Mouse (Mus musculus) megakaryocyte, adult 5-6 weeks (primary cell): ENCODE data around the gene Actr2. TPM values are rescaled to one million over a fixed set of nuclear protein-coding genes. Genes with fewer than 3 reads are reported as not detected.
A peak's percentile ranks its signal among the peaks of the same experiment; 100 is the strongest.
"Not testable (repeated sequence)": the region's sequence is repeated elsewhere in the genome, so short reads cannot be mapped to it uniquely, and the experiment has no call there.

Experiments
- ATAC-seq: 2 replicates; pipeline ENCODE4 v1.8.0; 2016; ENCODE audit warnings: mild to moderate bottlenecking, inconsistent platforms; ENCODE audit not compliant: poor library complexity, severe bottlenecking
- total RNA-seq, 2 experiments: library from RNA; stranded (forward) in 1 of 2; stranded (reverse) in 1 of 2; fragments of 153-499, 151-499 nt in 1 of 2; fragments of 221-1000, 200-1000 nt in 1 of 2; gene quantifications; 2 replicates each; pipeline versions ENCODE4 v1.2.3 to v1.2.4; 2015 to 2017

The Actr2 gene
- total RNA-seq, 2 experiments from 2014 or later = 356 to 385 TPM

DNA sequence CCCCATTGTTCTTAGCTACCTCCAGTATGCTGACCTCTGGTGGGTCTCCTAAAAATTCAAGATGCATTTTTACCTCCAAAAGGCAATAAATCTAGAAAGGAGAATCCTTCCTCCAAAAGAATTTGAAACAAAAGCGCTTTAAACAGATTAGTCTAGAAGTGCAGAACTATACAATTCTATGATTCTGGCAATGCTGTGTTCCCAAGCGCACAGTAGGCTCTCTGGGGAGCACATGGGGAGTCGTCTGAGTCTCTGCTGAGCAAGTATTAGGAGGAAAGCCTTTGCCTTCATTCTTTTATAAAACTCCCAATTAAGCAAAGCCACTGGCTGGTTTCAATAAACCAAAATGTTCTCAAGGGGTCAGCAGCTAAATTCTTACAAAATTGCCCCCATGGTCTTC lies 58.8 kb downstream of the Actr2 start:
- ATAC-seq = no peak

GRCm38 (mm10) chr11:20052814-20053536 lies 59.7 kb downstream of the Actr2 start:
- no peak for ATAC-seq

GRCm38 (mm10) chr11:20045586-20045985 lies 67.1 kb downstream of the Actr2 start:
- no peak for ATAC-seq

DNA sequence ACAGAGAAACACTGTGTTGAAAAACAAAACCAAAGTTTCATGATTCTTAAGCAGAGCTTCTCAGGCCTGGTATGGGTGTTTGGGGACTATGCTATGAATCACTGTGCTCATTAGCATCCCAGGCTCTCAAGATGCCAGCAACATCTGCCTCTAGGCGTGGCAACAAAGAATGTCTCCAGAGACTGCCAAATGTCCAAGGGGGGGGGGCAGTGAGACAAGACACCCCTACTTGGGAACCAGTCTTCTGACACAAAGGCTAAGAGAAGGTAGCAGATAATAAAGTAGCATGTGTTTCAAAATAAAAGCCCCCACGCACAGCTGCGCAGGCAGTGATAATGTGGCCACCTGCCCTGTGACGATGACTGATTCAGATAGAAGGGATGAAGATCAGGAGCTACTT lies 69.5 kb downstream of the Actr2 start:
- ATAC-seq = no peak

DNA sequence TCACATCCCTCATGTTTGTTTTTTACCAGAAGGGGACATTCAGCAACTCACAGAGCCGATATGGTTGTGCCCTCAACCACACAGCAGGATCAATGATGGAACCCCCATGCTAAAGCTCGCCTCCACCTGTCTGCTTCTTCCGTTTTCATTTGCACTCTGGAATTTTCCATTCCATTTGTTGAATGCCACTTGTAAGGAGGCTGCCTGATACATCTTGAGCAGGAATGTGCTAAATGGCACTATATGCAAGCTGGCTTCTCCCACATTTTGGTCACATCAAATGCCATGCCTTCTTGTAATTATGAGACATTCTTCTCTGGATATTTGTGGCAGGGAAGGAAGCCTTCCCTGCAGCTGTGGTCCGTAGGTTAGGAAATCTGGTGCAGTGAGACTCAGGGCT lies 70.6 kb downstream of the Actr2 start:
- no peak for ATAC-seq

DNA sequence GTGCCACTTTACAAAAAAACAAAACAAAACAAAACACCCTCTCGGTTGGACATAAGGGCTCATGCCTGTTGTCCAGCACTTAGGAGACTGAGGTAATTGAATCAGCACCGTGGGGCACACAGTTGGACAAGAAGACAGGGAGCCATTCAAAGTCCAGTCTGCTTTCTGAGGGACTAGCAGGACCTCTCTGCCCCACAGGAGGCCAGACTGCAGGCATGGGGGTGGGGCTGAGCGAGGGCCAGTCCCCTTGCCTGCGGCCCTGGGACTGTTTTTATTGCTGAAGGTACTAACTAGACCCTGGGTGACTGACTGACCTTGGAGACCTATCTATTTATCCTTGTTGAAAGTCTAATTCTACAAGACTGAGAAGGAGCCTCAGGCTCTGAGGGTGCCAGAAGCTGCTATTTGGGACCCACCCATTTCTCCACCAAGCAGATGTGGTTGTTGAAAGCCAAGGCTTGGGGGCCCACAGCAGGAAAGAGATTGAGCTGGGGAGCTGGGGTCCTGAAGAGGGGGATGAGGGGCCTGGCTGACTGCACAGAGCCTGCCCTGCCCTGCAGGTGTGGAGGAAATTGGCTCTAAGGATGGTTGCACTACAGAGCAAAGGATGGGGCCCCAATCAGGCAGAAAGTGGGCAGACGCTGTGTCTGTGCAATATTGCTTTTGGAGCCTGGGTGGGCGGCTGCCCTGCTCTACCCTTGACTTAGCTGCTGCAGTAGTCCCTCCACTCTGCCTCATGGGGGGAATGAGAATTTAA lies 71.4 kb downstream of the Actr2 start:
- ATAC-seq = no peak

- no peak for ATAC-seq
Measured at GRCm38 (mm10) chr11:20038723-20039122, 74.0 kb downstream of the Actr2 start.

- ATAC-seq = no peak
Measured at GRCm38 (mm10) chr11:20037739-20038138, 75.0 kb downstream of the Actr2 start.

- no peak for ATAC-seq
Measured at GRCm38 (mm10) chr11:20035972-20036371, 76.7 kb downstream of the Actr2 start.

DNA sequence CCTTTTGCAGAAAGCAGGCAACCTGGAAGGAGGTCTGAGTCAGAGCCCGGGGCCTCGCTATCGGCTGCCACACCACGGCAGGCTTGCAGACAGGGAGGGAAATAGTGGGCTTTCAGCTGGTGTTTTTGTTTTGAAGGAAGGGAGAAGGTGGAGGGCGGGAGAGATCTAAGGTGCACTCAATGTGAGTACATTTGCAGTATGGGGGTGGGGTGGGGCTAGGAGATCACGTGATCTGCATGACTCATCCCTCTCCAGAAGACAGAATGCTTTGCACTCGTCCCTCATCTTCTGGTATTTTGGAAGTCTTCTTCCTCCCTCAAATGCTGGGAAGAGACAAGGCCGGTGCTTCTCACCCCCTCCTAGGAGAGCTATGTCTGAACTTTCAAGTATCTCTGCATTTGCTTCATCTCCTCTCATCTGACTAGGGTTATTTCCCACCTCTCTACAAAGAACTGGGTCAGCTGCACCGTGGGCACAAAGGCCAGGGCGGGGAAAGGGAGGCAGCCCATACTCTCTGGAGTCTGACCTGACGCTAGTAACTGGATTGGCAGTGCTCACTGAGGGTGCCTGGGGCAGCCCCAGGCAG lies 77.3 kb downstream of the Actr2 start:
- peak; percentile 43; the same call in 1 of the 2 replicates for ATAC-seq

GRCm38 (mm10) chr11:20034337-20034947 lies 78.3 kb downstream of the Actr2 start:
- no peak for ATAC-seq

- no peak for ATAC-seq
Measured at GRCm38 (mm10) chr11:20033541-20034160, 79.1 kb downstream of the Actr2 start.

GRCm38 (mm10) chr11:20031536-20031935 lies 81.2 kb downstream of the Actr2 start:
- ATAC-seq = no peak; the same call in 1 of the 2 replicates

DNA sequence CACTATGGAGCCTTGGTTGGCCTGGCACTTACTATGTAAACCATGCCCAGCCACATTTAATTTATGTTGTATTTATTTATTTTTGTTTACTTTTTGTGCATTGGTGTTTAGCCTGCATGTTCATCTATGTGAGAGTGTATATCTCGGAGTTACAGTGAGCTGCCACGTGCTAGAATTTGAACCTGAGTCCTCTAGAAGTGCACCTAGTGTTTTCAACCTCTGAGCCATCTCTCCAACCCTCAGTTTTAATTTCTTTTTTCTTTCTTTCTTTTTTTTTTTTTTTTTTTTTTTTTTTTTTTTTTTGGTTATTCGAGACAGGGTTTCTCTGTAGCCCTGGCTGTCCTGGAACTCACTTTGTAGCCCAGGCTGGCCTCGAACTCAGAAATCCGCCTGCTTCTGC lies 81.7 kb downstream of the Actr2 start:
- ATAC-seq = not testable (repeated sequence)

- no peak for ATAC-seq
Measured at GRCm38 (mm10) chr11:20029014-20029413, 83.7 kb downstream of the Actr2 start.

GRCm38 (mm10) chr11:20028396-20028795 lies 84.3 kb downstream of the Actr2 start:
- no peak for ATAC-seq

DNA sequence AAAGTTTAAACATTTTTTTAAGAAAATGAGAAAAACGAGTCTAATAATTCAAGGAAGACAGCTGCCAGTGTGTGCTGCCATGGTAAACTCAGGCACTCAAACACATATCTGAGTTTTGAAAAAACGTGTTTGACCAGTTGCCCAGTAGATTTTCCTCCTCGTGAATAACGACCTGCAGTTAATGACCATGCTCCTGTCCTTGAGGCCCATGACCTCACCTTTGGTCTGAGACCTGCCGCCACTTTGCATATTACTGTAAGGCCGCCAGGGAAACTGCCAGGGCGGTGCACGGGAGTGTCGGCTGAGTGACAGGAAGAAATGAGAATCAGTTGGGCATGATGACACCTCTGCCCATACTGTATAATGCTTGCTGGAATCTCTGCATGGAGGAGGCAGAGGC lies 85.0 kb downstream of the Actr2 start:
- no peak for ATAC-seq

- no peak for ATAC-seq
Measured at GRCm38 (mm10) chr11:20025899-20026298, 86.8 kb downstream of the Actr2 start.

GRCm38 (mm10) chr11:20022911-20023482 lies 89.7 kb downstream of the Actr2 start:
- ATAC-seq = no peak

- 0 out of 2 replicates have a peak, but pooled peaks have one; percentile 38 for ATAC-seq
Measured at GRCm38 (mm10) chr11:20022462-20022861, 90.3 kb downstream of the Actr2 start.

GRCm38 (mm10) chr11:20020720-20021119 lies 92.0 kb downstream of the Actr2 start:
- no peak for ATAC-seq
